Mouse (Mus musculus) frontal cortex, adult (tissue): Measurements from ENCODE around the gene Krt25.

Experiments
- ATAC-seq: cut with Nextera tagmentation; 2 replicates; pipeline ENCODE4 v1.9.2; 2017; ENCODE audit warnings: mild to moderate bottlenecking, moderate library complexity, mixed read lengths; ENCODE audit not compliant: low TSS enrichment

Gene Krt25

DNA sequence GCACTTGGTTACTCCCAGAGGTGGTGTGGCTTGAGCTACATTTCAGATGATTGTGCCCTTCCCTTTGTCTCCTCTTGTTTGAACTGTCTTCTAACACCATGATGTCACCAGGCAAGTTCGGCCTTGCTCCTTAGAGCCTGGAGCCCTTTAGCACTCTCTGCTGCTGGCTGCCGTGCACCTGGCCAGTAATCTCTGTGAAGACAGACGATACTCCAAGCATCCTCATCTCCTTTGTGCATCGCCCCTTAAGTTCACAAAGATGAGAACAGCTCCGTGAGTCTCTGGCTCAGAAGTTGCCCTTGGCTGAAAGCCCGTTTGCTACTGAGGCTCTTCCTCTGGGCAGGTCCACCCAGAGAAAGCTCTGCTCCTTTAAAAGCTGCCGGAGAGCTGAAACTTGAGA is 46.0 kb downstream of the Krt25 start:
- ATAC-seq: no peak

DNA sequence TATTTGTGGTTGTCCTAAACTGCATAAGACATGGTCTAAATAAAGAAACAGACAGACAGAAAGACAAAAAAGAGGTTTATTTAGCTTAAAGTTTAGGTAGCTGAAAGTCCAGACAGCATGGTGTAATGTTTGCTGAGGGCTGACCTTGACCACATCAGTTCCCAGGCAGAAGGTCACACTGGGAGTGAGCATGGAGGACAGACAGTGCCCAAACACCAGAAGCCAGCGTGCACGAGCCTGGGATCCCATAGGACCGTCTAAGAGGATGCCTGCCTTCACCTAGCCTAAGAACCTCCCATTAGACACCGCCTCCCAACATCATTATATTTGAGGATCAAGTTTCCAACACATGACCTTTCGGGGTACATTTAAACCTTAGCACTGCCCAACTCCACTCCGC is 47.1 kb downstream of the Krt25 start:
- no peak for ATAC-seq

DNA sequence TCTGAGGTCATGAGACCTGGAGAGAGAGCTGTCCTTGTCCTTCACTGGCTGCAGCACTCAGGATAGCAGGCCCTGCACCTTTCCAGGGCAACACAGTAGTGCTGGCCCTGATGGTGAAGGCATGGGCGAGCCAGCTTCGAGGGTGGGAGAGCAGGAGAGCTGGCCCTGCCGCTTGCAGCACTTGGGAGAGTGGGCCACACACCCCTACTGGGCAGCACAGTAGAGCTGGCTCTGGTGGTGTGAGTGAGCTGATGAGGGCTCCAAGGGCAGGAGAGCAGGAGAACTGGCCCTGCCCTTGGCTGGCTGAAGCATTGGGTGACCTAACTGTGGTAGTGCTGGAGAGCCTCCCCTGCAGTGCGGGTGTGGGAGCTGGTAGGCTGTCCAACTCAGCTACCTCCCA is 50.0 kb downstream of the Krt25 start:
- no peak for ATAC-seq

DNA sequence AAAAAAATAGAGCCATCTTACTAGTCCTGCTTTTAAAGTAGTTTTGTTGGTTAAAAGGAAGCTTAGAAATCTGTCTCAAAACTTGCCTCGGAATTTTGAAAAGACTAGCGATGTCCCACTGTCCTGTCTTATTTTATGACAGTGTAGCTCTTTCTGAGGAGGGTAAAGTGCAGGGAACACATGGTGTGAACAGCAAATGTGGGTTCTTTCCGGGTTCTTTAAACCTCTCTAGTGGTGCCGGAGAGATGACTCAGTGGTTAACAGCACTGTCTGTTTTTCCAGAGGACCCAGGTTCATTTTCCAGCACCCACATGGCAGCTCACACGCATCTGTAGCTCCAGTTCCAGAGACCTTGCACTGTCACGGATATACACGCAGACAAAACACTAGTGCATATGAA is 53.6 kb downstream of the Krt25 start:
- no peak for ATAC-seq

DNA sequence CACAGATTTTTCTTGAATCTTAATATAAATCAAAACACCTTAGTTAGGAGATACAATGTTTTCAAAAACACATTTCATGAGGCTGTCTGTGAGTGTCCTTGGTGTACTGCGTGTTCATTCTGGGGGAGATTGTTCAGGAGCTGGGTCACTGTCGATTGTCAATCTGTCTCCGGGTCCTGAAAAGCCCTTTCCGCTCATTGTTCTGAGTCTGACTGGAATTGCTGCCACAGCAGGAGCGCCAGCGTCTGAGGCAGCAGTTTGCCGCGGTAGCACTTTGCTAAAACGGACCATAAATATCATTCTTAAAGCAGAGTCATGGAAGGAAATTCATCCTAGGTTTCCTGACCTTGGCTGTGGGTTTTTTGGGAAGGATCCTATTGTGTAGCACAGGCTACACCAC is 57.0 kb downstream of the Krt25 start:
- no peak for ATAC-seq
